Comparison of ENCODE assay signal across 8 mouse cellular contexts in genomic region chr6:66896119-66896920, GRCm38 (mm10). TPM values are rescaled to one million over a fixed set of nuclear protein-coding genes. Genes with fewer than 3 reads are reported as not detected.
DNase-seq lines count a peak whose midpoint lies in the region; ATAC-seq and TF ChIP-seq lines count a peak whose summit lies in the region.

Gng12 (plus strand) TSS chr6:66896397.

- peak; percentile 63; the same call in 1 of the 2 replicates for TF ChIP-seq POLR2A in testis, adult 2 months (IDR thresholded peaks at IDR 0.05; ENCODE audit: control insufficient read depth, low read depth, low read length)

- H3K27ac ChIP-seq in forebrain, embryonic 13.5 days, result no peak within 1 kb of the TSS
- H3K27ac ChIP-seq in heart, postnatal 0 days (ENCODE audit: low read depth), result peak within 1 kb of the TSS; percentile 79
- peak within 1 kb of the TSS; percentile 74 for H3K27ac ChIP-seq in liver, embryonic 16.5 days (ENCODE audit: low read length)
- H3K27ac ChIP-seq in neural tube, embryonic 12.5 days, result no peak within 1 kb of the TSS
- H3K27ac ChIP-seq in testis, adult 2 months (ENCODE audit: control insufficient read depth, insufficient read depth, low read depth, low read length), result peak within 1 kb of the TSS; percentile 78

- H3K9ac ChIP-seq in forebrain, embryonic 13.5 days, result peak within 1 kb of the TSS; percentile 76
- peak within 1 kb of the TSS; percentile 68 for H3K9ac ChIP-seq in heart, postnatal 0 days (replicated peaks; ENCODE audit: low read depth, low read length)
- H3K9ac ChIP-seq in liver, embryonic 16.5 days (ENCODE audit: low read depth, low read length), result peak within 1 kb of the TSS; percentile 81
- peak within 1 kb of the TSS; percentile 76 for H3K9ac ChIP-seq in neural tube, embryonic 12.5 days

- peak within 1 kb of the TSS; percentile 76 for H3K4me3 ChIP-seq in forebrain, embryonic 13.5 days
- peak within 1 kb of the TSS; percentile 72 for H3K4me3 ChIP-seq in heart, postnatal 0 days (ENCODE audit: low read depth, low read length)
- peak within 1 kb of the TSS; percentile 76 for H3K4me3 ChIP-seq in liver, embryonic 16.5 days (ENCODE audit: low read depth, low read length)
- H3K4me3 ChIP-seq in neural tube, embryonic 12.5 days, result peak within 1 kb of the TSS; percentile 68
- H3K4me3 ChIP-seq in testis, adult 2 months (ENCODE audit: control insufficient read depth, low read depth, low read length), result peak within 1 kb of the TSS; percentile 87

- no peaks in the 10 kb centered on the region for H3K36me3 ChIP-seq in forebrain, embryonic 13.5 days (ENCODE audit: poor library complexity, severe bottlenecking)
- no peaks in the 10 kb centered on the region for H3K36me3 ChIP-seq in heart, postnatal 0 days (replicated peaks; ENCODE audit: control insufficient read depth, insufficient read depth, low read length)
- H3K36me3 ChIP-seq in liver, embryonic 16.5 days (ENCODE audit: control insufficient read depth, insufficient read depth), result no peaks in the 10 kb centered on the region
- no peaks in the 10 kb centered on the region for H3K36me3 ChIP-seq in neural tube, embryonic 12.5 days
- H3K36me3 ChIP-seq in testis, adult 2 months (ENCODE audit: control insufficient read depth, insufficient read depth, low read length), result no peaks in the 10 kb centered on the region

- peak; percentile 81 for ATAC-seq in cerebellum, adult (ENCODE audit: insufficient number of reproducible peaks, low FRiP score, low TSS enrichment)
- peak; percentile 94 for ATAC-seq in forebrain, embryonic 13.5 days
- peak; percentile 94 for ATAC-seq in heart, postnatal 0 days (ENCODE audit: insufficient read depth, low read depth)
- peak; percentile 90 for ATAC-seq in liver, embryonic 16.5 days (ENCODE audit: low read depth)
- ATAC-seq in neural tube, embryonic 12.5 days (ENCODE audit: low FRiP score, low read depth), result peak; percentile 93

- H3K4me1 ChIP-seq in forebrain, embryonic 13.5 days, result peaks cover 13% of the 10 kb centered on the region
- peaks cover 9% of the 10 kb centered on the region for H3K4me1 ChIP-seq in heart, postnatal 0 days (ENCODE audit: control insufficient read depth, insufficient read depth)
- H3K4me1 ChIP-seq in liver, embryonic 16.5 days (ENCODE audit: control insufficient read depth, low read depth, low read length), result peaks cover 5% of the 10 kb centered on the region
- H3K4me1 ChIP-seq in neural tube, embryonic 12.5 days, result peaks cover 16% of the 10 kb centered on the region
- H3K4me1 ChIP-seq in testis, adult 2 months (ENCODE audit: control insufficient read depth, insufficient read depth, low read length), result peaks cover 8% of the 10 kb centered on the region

- H3K27me3 ChIP-seq in forebrain, embryonic 13.5 days, result no peaks in the 10 kb centered on the region
- H3K27me3 ChIP-seq in heart, postnatal 0 days (ENCODE audit: control insufficient read depth, insufficient read depth, low read length), result no peaks in the 10 kb centered on the region
- peaks cover 8% of the 10 kb centered on the region for H3K27me3 ChIP-seq in liver, embryonic 16.5 days (ENCODE audit: control insufficient read depth, insufficient read depth, low read depth, low read length)
- H3K27me3 ChIP-seq in neural tube, embryonic 12.5 days (replicated peaks), result peaks cover 2% of the 10 kb centered on the region; the same call in 1 of the 2 replicates
- no peaks in the 10 kb centered on the region for H3K27me3 ChIP-seq in testis, adult 2 months (ENCODE audit: control insufficient read depth, insufficient read depth, low read length)

- TF ChIP-seq CTCF in heart, postnatal 0 days (IDR thresholded peaks at IDR 0.05; ENCODE audit: low read depth), result no peak
- TF ChIP-seq CTCF in testis, adult 2 months (IDR thresholded peaks at IDR 0.05; ENCODE audit: control insufficient read depth, insufficient read depth, insufficient replicate concordance, low read depth, low read length), result 0 out of 2 replicates have a peak, but pooled peaks have one; percentile 2

- no peaks in the 10 kb centered on the region; the same call in 1 of the 2 replicates for H3K9me3 ChIP-seq in forebrain, embryonic 13.5 days (replicated peaks)
- no peaks in the 10 kb centered on the region for H3K9me3 ChIP-seq in heart, postnatal 0 days (replicated peaks; ENCODE audit: control insufficient read depth, low read length)
- no peaks in the 10 kb centered on the region for H3K9me3 ChIP-seq in liver, embryonic 16.5 days (replicated peaks; ENCODE audit: control insufficient read depth, low read length)
- H3K9me3 ChIP-seq in neural tube, embryonic 12.5 days, result no peaks in the 10 kb centered on the region

- WGBS in forebrain, embryonic 13.5 days, result under 1% methylated on average over 63 of the region's 98 CpGs
- WGBS in heart, postnatal 0 days, result under 1% methylated on average over 58 of the region's 98 CpGs
- under 1% methylated on average over 86 of the region's 98 CpGs for WGBS in liver, embryonic 16.5 days (ENCODE audit: insufficient replicate concordance)
- WGBS in neural tube, embryonic 12.5 days, result under 1% methylated on average over 92 of the region's 98 CpGs

- no peak for TF ChIP-seq EP300 in heart, postnatal 0 days (IDR thresholded peaks at IDR 0.05; ENCODE audit: low read depth)

- peak; percentile 54 to 64 for DNase-seq in CD8-positive naive resting alpha-beta T cell, adult 2 months (ENCODE audit: low read depth in 2 of 2, low spot score in 2 of 2)
- peak; percentile 59 for DNase-seq in heart, postnatal 0 days (ENCODE audit: low spot score)
- DNase-seq in kidney, postnatal 4 days, result peak; percentile 90 to 93

- H3K4me2 ChIP-seq in forebrain, embryonic 13.5 days, result peak within 1 kb of the TSS; percentile 92
- peak within 1 kb of the TSS; percentile 71 for H3K4me2 ChIP-seq in heart, postnatal 0 days (ENCODE audit: low read depth, low read length)
- H3K4me2 ChIP-seq in liver, embryonic 16.5 days (ENCODE audit: low read depth, low read length), result peak within 1 kb of the TSS; percentile 95
- peak within 1 kb of the TSS; percentile 79 for H3K4me2 ChIP-seq in neural tube, embryonic 12.5 days (replicated peaks)

RNA-seq across cellular contexts. Expression of gene Gng12, which starts in this region (rescaled TPM):
- polyA plus RNA-seq in forebrain, embryonic 13.5 days (2015; fragmentation: Nextera tagmentation; extraction: Ambion mirVana), result 21.7 and 22.4 TPM in 2 replicates
- 20.1 and 30.6 TPM in 2 replicates for total RNA-seq in heart, postnatal 0 days (2014; rRNA removed; ENCODE audit: low replicate concordance)
- 41.0 and 44.8 TPM in 2 replicates for polyA plus RNA-seq in heart, postnatal 0 days (2015; fragmentation: Nextera tagmentation; extraction: Ambion mirVana)
- 33.4 and 36.9 TPM in 2 replicates for polyA plus RNA-seq in liver, embryonic 16.5 days (2015; fragmentation: Nextera tagmentation; extraction: Ambion mirVana)
- 38.0 and 41.8 TPM in 2 replicates for polyA plus RNA-seq in neural tube, embryonic 12.5 days (2016; fragmentation: Nextera tagmentation; extraction: Ambion mirVana)
- polyA plus RNA-seq in testis, adult 2 months (2012; rRNA removed), result 12.2 and 13.6 TPM in 2 replicates

Comparison
In these comparisons a context has a peak if more than half of its experiments do, and no peak if none do; other contexts are left out.
1. H3K27ac ChIP-seq: peak in heart, postnatal 0 days (single experiment), liver, embryonic 16.5 days (single experiment) and testis, adult 2 months (single experiment); none in forebrain, embryonic 13.5 days (single experiment) and neural tube, embryonic 12.5 days (single experiment).
2. Peak in every context shown above with its lines, with median percentiles within 50 percentile points of each other: DNase-seq, ATAC-seq, H3K4me2 ChIP-seq, H3K4me3 ChIP-seq and H3K9ac ChIP-seq.